Mouse (Mus musculus) heart, embryonic 16.5 days (tissue): ENCODE results near the gene Dtwd1. TPM values are rescaled to one million over a fixed set of nuclear protein-coding genes. Genes with fewer than 3 reads are reported as not detected.

Experiments
- ATAC-seq: fragments of 200-750 bp; cut with Nextera tagmentation; replicated peaks from 2 replicates; pipeline ENCODE4 v1.8.0; 2017; ENCODE audit warnings: moderate number of reproducible peaks; ENCODE audit not compliant: insufficient read depth, low FRiP score; ENCODE audit errors: extremely low read depth
- H3K27ac ChIP-seq: fragments of 300-500 bp; sonication (generic); 2 replicates; pipeline ENCODE4 v1.5.1; 2014; ENCODE audit warnings: mild to moderate bottlenecking, low read length, control low read depth, moderate library complexity
- H3K27me3 ChIP-seq: fragments of 300-500 bp; sonication (generic); 2 replicates; pipeline ENCODE4 v1.6.1; 2014; ENCODE audit warnings: low read length, mixed read lengths; ENCODE audit not compliant: control insufficient read depth, insufficient read depth
- H3K36me3 ChIP-seq: fragments of 300-500 bp; sonication (generic); 2 replicates; pipeline ENCODE4 v1.6.1; 2014; ENCODE audit not compliant: control insufficient read depth, insufficient read depth
- H3K4me1 ChIP-seq: fragments of 300-500 bp; sonication (generic); 2 replicates; pipeline ENCODE4 v1.6.1; 2014; ENCODE audit warnings: low read length, mixed read lengths; ENCODE audit not compliant: control insufficient read depth, insufficient read depth
- H3K4me2 ChIP-seq: fragments of 300-500 bp; sonication (generic); 2 replicates; pipeline ENCODE4 v1.6.1; 2014; ENCODE audit warnings: low read depth, mild to moderate bottlenecking, control low read depth, low read length
- H3K4me3 ChIP-seq: fragments of 300-500 bp; sonication (generic); 2 replicates; pipeline ENCODE4 v1.5.1; 2014; ENCODE audit warnings: mild to moderate bottlenecking, control low read depth, low read length
- H3K9ac ChIP-seq: fragments of 300-500 bp; sonication (generic); 2 replicates; pipeline ENCODE4 v1.6.1; 2014; ENCODE audit warnings: low read length, control low read depth
- H3K9me3 ChIP-seq: fragments of 300-500 bp; sonication (generic); replicated peaks from 2 replicates; pipeline ENCODE4 v1.6.1; 2016; ENCODE audit warnings: low read length; ENCODE audit not compliant: control insufficient read depth
- WGBS: fragments of 180-500 bp; shearing (Covaris S2); extraction: QIAGEN DNeasy Blood & Tissue Kit; methylation state at CpG from one replicate; pipeline ENCODE4 v1.1.7; 2014; 5-methylcytosine and 5-hydroxymethylcytosine counted together
- polyA plus RNA-seq: library from polyadenylated mRNA; unstranded; fragments of >200 nt; fragmentation: Nextera tagmentation; extraction: Ambion mirVana; gene quantifications from 2 replicates; pipeline ENCODE4 v1.2.1, GENCODE M21; 2015

The Dtwd1 gene
- polyA plus RNA-seq, result 16.2 and 19.0 TPM in 2 replicates

DNA sequence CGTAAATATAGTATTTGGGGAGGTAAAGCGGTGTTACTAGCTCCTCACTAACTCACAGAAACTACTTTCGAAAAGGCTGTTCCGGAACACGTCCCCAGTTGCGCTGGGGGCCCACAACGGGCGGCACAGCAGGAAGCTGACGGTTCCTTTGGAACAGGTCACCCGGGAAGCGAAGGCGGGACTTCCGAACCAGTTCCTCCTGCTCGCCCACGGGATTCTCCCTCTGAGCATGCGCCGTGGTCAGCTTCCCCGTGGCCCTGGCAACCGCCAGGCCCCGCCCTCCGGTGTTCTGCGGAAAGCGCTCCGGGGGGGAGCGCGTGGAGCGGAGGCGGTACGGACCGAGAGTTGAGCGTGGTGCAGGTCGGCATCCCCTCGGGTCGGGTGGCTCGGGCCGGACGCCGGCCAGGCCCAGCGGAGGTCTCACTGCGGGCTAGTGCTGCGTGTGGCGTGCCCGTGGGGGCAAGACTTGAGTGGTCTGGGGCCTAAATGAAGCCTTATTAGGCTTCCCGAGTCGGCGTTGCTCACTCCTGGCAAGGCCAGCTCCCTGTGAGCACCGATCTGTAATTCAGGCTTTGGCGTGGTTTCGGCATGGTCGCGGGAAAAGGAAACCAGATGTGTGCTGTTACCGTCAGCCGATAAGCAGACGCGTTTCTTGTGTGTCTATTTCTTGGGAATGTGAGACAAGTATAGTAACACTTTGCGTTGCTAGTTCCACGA, at the start of gene Dtwd1, which contains the start of gene Fam227b:
Gene Dtwd1, plus strand, starts transcription at position 287 of the 717 bp plus-strand sequence.
Gene Fam227b, minus strand, starts transcription at position 150 of the 717 bp plus-strand sequence.
- peak; percentile 99 for ATAC-seq
- peaks cover 12% of the 10 kb centered on the region for H3K36me3 ChIP-seq
- H3K4me1 ChIP-seq, result no peaks in the 10 kb centered on the region
- under 1% methylated on average over 57 of the region's 57 CpGs for WGBS
- peak within 1 kb of the TSS; percentile 85 for H3K4me3 ChIP-seq
- no peaks in the 10 kb centered on the region for H3K27me3 ChIP-seq
- peak within 1 kb of the TSS; percentile 95 for H3K27ac ChIP-seq
- no peaks in the 10 kb centered on the region for H3K9me3 ChIP-seq
- H3K9ac ChIP-seq, result peak within 1 kb of the TSS; percentile 98
- H3K4me2 ChIP-seq, result peak within 1 kb of the TSS; percentile 67

DNA sequence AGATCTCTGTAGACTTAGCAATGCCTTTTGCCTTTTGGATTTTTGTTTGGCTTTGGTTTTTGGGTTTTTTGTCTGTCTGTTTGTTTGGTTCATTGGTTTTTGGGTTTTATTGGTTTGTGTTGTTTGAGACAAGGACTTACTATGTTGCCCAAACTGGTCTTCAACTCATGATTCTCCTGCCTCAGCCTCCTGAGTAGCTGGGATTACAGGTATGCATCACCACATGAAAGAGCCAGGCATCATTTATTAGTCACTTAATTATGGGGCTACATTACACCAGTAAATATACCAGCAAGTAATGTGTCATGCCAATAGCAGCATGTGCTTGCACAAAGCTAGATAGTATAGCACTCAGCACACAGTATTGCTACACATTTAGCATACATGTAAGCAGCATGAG, 4.2 kb upstream of the Dtwd1 start:
- Histone ChIP-seq H3K36me3 (no peaks in the 10 kb centered on the region), H3K9me3 (no peaks in the 10 kb centered on the region), H3K4me3 (no peak overlapping the region), H3K27me3 (no peaks in the 10 kb centered on the region), H3K4me2 (no peak overlapping the region), H3K4me1 (no peaks in the 10 kb centered on the region), H3K27ac (no peak overlapping the region), H3K9ac (no peak overlapping the region)
- ATAC-seq, result no peak

GRCm38 (mm10) chr2:126165277-126166018, 13.5 kb downstream of the Dtwd1 start:
- Histone ChIP-seq H3K27me3 (no peaks in the 10 kb centered on the region), H3K4me1 (no peaks in the 10 kb centered on the region), H3K4me2 (no peak overlapping the region), H3K4me3 (no peak overlapping the region), H3K27ac (no peak overlapping the region), H3K9me3 (peaks cover 2% of the 10 kb centered on the region; the same call in 1 of the 2 replicates), H3K36me3 (peaks cover 18% of the 10 kb centered on the region), H3K9ac (no peak overlapping the region)
- 78% methylated on average over 5 of the region's 5 CpGs for WGBS
- no peak for ATAC-seq

- H3K4me3 ChIP-seq, result no peak overlapping the region
Observed at GRCm38 (mm10) chr2:126166335-126166734, 14.4 kb downstream of the Dtwd1 start.

GRCm38 (mm10) chr2:126166848-126167617, 15.1 kb downstream of the Dtwd1 start:
- 84% methylated on average over 8 of the region's 8 CpGs for WGBS
- no peak overlapping the region for H3K27ac ChIP-seq

More at GRCm38 (mm10) chr2:126166335-126166734, 14.4 kb downstream of the Dtwd1 start:
- Histone ChIP-seq H3K36me3 (peaks cover 11% of the 10 kb centered on the region), H3K9ac (no peak overlapping the region), H3K9me3 (no peaks in the 10 kb centered on the region), H3K27me3 (no peaks in the 10 kb centered on the region), H3K27ac (no peak overlapping the region), H3K4me2 (no peak overlapping the region), H3K4me1 (no peaks in the 10 kb centered on the region)
- ATAC-seq, result no peak

DNA sequence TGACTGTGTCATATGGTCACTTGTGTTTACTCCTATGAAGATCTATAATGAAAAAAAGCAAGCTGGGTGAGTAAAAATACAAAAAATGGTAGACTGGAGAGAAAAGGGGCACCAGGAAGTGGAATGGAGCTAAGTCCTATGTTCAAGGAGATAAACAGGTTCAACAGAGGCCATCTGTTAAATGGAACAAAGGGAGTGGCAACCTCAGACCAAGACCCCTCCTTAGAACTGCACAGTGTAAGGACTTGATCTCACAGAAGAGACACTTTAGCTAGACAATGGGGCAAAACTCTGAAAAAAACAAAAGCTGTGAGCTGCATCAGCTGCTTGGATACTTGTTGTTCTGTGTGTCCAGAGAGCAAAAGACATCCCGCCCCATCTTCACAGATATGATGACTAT, 19.5 kb downstream of the Dtwd1 start:
- Histone ChIP-seq H3K4me3 (no peak overlapping the region), H3K9me3 (no peaks in the 10 kb centered on the region), H3K4me2 (no peak overlapping the region), H3K27me3 (no peaks in the 10 kb centered on the region), H3K27ac (no peak overlapping the region), H3K36me3 (no peaks in the 10 kb centered on the region), H3K4me1 (no peaks in the 10 kb centered on the region), H3K9ac (no peak overlapping the region)
- no peak for ATAC-seq
- 91% methylated on average over 1 of the region's 1 CpGs for WGBS

More at GRCm38 (mm10) chr2:126166848-126167617, 15.1 kb downstream of the Dtwd1 start:
- Histone ChIP-seq H3K27me3 (no peaks in the 10 kb centered on the region), H3K9me3 (no peaks in the 10 kb centered on the region), H3K4me1 (no peaks in the 10 kb centered on the region), H3K4me2 (no peak overlapping the region), H3K9ac (no peak overlapping the region), H3K4me3 (no peak overlapping the region), H3K36me3 (peaks cover 5% of the 10 kb centered on the region; the same call in 1 of the 2 replicates)
- ATAC-seq, result no peak

GRCm38 (mm10) chr2:126191306-126191705, 39.4 kb downstream of the Dtwd1 start:
- Histone ChIP-seq H3K9me3 (no peaks in the 10 kb centered on the region), H3K36me3 (no peaks in the 10 kb centered on the region), H3K4me3 (no peak overlapping the region), H3K4me1 (no peaks in the 10 kb centered on the region), H3K27me3 (no peaks in the 10 kb centered on the region), H3K27ac (no peak overlapping the region), H3K4me2 (no peak overlapping the region), H3K9ac (no peak overlapping the region)
- no peak for ATAC-seq
- 52% methylated on average over 4 of the region's 4 CpGs for WGBS

DNA sequence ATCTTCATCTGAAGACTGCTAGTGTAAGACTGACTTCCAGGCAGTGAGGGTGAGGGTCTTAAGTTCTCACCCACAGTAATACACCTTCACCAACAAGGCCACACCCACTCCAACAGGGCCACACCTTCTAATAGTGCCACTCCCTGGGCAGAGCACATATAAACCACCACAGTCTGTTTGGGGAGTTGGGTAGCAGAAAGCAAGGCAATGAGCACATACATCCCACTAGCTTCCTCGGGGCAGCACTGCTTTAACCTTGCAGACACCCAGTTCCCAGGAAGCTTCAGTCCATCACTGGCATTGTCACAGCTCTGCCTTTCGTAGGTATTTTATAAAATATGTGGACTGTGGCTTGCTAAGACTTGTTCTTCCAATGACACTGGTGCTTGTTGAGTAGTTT, 40.2 kb downstream of the Dtwd1 start:
- Histone ChIP-seq H3K9ac (no peak overlapping the region), H3K4me1 (no peaks in the 10 kb centered on the region), H3K9me3 (no peaks in the 10 kb centered on the region), H3K36me3 (no peaks in the 10 kb centered on the region), H3K4me3 (no peak overlapping the region), H3K4me2 (no peak overlapping the region), H3K27me3 (no peaks in the 10 kb centered on the region), H3K27ac (no peak overlapping the region)
- 77% methylated on average over 2 of the region's 2 CpGs for WGBS
- no peak for ATAC-seq
